Mouse (Mus musculus) forebrain, embryonic 15.5 days (tissue): ENCODE results near the gene Fam222a. TPM values are rescaled to one million over a fixed set of nuclear protein-coding genes. Genes with fewer than 3 reads are reported as not detected.
A peak's percentile ranks its signal among the peaks of the same experiment; 100 is the strongest.

Experiments used
- ATAC-seq: fragments of 200-750 bp; cut with Nextera tagmentation; replicated peaks from 2 replicates; pipeline ENCODE4 v1.8.0; 2017; ENCODE audit warnings: mild to moderate bottlenecking, moderate TSS enrichment, moderate library complexity
- H3K27ac ChIP-seq: fragments of 300-500 bp; sonication (generic); replicated peaks from 2 replicates; pipeline ENCODE4 v1.5.1; 2015; ENCODE audit warnings: mild to moderate bottlenecking, inconsistent platforms
- H3K27me3 ChIP-seq: fragments of 300-500 bp; sonication (generic); 2 replicates; pipeline ENCODE4 v1.6.1; 2015; ENCODE audit warnings: inconsistent platforms
- H3K36me3 ChIP-seq: fragments of 300-500 bp; sonication (generic); 2 replicates; pipeline ENCODE4 v1.6.1; 2015; ENCODE audit warnings: mild to moderate bottlenecking, inconsistent platforms
- H3K4me1 ChIP-seq: fragments of 300-500 bp; sonication (generic); 2 replicates; pipeline ENCODE4 v1.6.1; 2015; ENCODE audit warnings: inconsistent platforms
- H3K4me2 ChIP-seq: fragments of 300-500 bp; sonication (generic); replicated peaks from 2 replicates; pipeline ENCODE4 v1.6.1; 2015; ENCODE audit warnings: mild to moderate bottlenecking, inconsistent platforms
- H3K4me3 ChIP-seq: fragments of 300-500 bp; sonication (generic); 2 replicates; pipeline ENCODE4 v1.5.1; 2015; ENCODE audit warnings: mild to moderate bottlenecking, inconsistent platforms
- H3K9ac ChIP-seq: fragments of 300-500 bp; sonication (generic); replicated peaks from 2 replicates; pipeline ENCODE4 v1.6.1; 2015; ENCODE audit warnings: mild to moderate bottlenecking, inconsistent platforms
- H3K9me3 ChIP-seq: fragments of 300-500 bp; sonication (generic); 2 replicates; pipeline ENCODE4 v1.6.1; 2016; ENCODE audit warnings: inconsistent platforms
- WGBS: fragments of 180-500 bp; shearing (Covaris S2); methylation state at CpG from one replicate; pipeline ENCODE4 v1.1.7; 2015; ENCODE audit warnings: mixed read lengths; 5-methylcytosine and 5-hydroxymethylcytosine counted together
- polyA plus RNA-seq: library from polyadenylated mRNA; unstranded; fragments of >200 nt; fragmentation: Nextera tagmentation; extraction: Ambion mirVana; gene quantifications from 2 replicates; pipeline ENCODE4 v1.2.1, GENCODE M21; 2015

Fam222a gene
- polyA plus RNA-seq, 1 experiment from 2014 or later: 5.2 TPM

DNA sequence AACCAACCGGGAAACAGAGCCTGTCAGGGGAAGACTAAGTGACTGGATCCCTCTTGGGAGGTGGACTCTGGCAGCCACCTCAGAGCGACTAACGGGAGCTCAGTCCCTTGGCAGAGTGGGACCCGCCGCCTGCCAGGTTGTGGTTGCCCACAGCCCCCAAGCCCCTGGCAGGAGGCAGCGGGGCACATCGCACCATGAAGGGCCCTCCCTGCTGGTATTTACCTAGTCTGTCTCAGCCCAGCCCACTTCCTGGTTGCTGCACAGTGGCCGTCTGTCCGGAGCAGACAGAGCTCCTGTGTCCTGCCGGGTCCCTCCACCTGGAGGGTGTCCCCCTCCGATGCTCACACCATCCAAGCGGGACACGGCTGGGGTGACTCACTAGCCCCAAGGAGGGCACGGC, 83.2 kb downstream of the Fam222a start:
- no peak for ATAC-seq

DNA sequence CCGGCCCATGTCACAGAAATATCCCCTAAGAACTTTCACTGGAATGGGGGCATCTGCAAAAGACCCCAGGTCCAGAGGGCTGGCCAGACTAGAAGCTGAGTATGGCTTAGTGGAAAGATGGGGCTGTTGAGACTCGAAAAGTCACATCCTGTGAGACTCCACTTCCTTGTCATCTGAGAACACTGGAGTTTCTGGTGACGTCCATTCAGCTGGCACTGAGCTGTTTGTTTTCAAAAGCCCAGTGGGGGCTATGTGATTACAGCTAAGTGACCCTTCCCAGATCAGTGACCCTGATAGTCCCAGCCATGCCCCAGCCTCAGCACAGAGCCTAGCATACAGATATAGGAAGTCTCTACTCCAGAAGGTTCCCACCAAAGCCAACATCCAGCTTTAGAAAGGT, 83.6 kb downstream of the Fam222a start:
- H3K9me3 ChIP-seq: no peaks in the 10 kb centered on the region
- peaks cover 9% of the 10 kb centered on the region for H3K27me3 ChIP-seq
- WGBS: 33% methylated on average over 3 of the region's 3 CpGs
- H3K27ac ChIP-seq: no peak overlapping the region
- no peak overlapping the region for H3K4me2 ChIP-seq
- ATAC-seq: no peak
- H3K36me3 ChIP-seq: no peaks in the 10 kb centered on the region
- H3K4me1 ChIP-seq: peaks cover 15% of the 10 kb centered on the region
- no peak overlapping the region for H3K4me3 ChIP-seq
- H3K9ac ChIP-seq: no peak overlapping the region

More for the DNA sequence above, 83.2 kb downstream of the Fam222a start:
- WGBS: 42% methylated on average over 14 of the region's 14 CpGs
- Histone ChIP-seq H3K27ac (no peak overlapping the region), H3K4me2 (no peak overlapping the region), H3K9ac (no peak overlapping the region), H3K9me3 (no peaks in the 10 kb centered on the region), H3K36me3 (no peaks in the 10 kb centered on the region), H3K4me3 (no peak overlapping the region), H3K4me1 (peaks cover 15% of the 10 kb centered on the region), H3K27me3 (peaks cover 4% of the 10 kb centered on the region; the same call in 1 of the 2 replicates)

DNA sequence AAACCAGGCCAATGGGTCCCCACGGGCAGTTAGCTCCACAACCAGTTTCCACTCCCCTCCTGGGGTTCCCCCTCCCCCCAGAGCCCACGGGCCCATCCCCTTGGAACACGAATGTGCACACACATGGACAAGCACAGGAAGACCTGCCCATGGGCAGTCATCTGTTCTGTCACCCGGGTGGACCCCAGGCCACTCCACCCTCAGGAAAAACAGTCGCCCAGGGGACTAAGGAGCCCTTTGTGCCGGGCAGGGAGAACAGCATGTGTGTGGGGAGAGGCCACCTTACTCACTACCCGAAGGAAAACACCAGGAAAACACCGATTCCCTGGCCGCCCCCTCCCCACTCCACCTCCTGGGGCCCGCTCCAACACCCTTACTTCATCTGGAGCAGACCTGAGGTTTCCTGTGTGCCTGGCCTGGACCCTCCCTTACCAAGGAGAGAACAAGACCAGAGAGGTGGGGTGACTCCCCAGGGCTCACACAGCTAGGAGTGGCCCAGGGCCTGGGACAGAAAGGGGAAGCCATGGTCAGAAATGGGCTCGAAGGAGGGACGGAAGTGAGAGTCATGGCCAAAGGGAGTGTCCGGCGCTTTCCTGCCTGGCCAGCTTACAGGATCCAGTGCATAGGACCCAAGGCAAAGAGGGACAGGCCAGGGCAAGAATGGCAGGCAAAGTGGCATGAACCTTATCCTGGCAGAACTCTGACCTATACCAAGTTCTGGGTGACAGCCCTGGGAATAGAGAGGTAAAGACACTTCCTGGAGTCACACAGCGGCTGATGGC, 86.0 kb downstream of the Fam222a start:
- Histone ChIP-seq H3K27ac (no peak overlapping the region), H3K4me1 (peaks cover 13% of the 10 kb centered on the region), H3K9me3 (no peaks in the 10 kb centered on the region), H3K4me3 (no peak overlapping the region), H3K27me3 (peaks cover 28% of the 10 kb centered on the region), H3K4me2 (no peak overlapping the region), H3K36me3 (no peaks in the 10 kb centered on the region), H3K9ac (no peak overlapping the region)
- 77% methylated on average over 15 of the region's 15 CpGs for WGBS
- no peak for ATAC-seq

DNA sequence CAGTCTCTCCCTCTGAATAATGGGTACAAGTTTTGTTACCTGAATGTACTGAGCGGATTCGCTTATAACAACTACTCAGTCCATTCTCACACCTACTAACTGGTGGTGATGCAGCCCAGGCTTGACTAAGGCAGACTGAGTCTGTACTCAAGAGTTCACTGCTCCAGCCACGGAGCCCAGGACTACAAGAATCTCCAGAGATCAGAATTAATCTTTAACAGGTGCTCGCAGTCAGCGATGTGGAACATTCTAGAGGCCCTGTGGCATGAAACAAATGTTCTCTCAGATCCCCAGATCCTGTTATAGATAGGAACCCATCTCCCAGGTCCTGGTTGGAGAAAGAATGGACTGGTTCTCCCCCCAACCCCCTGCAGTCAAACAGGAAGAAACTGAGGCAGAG, 87.9 kb downstream of the Fam222a start:
- no peak overlapping the region for H3K9ac ChIP-seq
- no peak overlapping the region for H3K4me3 ChIP-seq
- no peak overlapping the region for H3K27ac ChIP-seq
- H3K9me3 ChIP-seq: no peaks in the 10 kb centered on the region
- H3K27me3 ChIP-seq: peaks cover 36% of the 10 kb centered on the region
- 93% methylated on average over 5 of the region's 5 CpGs for WGBS
- no peaks in the 10 kb centered on the region for H3K36me3 ChIP-seq
- no peak overlapping the region for H3K4me2 ChIP-seq
- peaks cover 11% of the 10 kb centered on the region for H3K4me1 ChIP-seq
- no peak for ATAC-seq

DNA sequence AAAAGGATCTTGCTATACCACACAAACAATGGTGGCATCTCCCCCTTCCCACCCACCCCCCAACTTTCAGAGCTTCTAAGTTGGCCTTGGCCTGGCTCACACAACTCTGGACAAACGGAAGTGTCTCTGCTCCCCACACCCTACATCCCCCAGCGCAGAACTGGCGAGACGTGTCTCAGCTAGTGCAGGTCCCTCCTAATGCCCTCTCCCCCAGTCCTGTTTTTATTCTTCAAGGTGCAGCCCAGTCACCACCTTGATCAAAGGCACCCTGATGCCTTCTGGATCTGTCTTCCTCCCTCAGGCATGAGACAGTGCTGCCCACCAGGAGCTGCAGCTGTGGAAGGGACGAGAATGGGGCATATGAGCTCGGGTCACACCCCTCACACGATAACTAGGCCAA, 88.5 kb downstream of the Fam222a start:
- Histone ChIP-seq H3K9me3 (no peaks in the 10 kb centered on the region), H3K36me3 (no peaks in the 10 kb centered on the region), H3K27ac (no peak overlapping the region), H3K4me3 (no peak overlapping the region), H3K4me1 (peaks cover 11% of the 10 kb centered on the region), H3K9ac (no peak overlapping the region), H3K4me2 (no peak overlapping the region), H3K27me3 (peaks cover 36% of the 10 kb centered on the region)
- no peak for ATAC-seq
- 69% methylated on average over 7 of the region's 7 CpGs for WGBS

DNA sequence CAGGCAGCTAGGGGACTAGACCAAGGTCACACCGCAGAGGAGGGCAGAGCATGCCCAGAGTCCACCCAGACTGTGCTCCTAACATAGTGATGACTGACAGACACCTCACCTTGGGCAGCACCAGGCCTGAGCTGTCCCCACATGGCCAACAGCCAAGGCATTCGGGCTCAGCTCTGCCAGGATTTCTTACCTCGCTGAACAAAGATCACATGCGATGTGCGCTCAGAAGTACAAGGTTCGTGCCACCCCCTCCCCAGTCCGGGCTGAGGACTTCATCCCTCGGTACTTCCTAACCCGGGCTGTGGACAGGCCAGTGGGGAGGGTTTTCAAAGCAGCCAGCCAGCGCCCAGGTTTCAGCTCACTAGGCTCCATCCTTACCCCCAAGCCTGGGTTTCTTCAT, 89.6 kb downstream of the Fam222a start:
- no peak overlapping the region for H3K4me3 ChIP-seq
- ATAC-seq: no peak
- H3K27me3 ChIP-seq: peaks cover 36% of the 10 kb centered on the region
- 20% methylated on average over 10 of the region's 10 CpGs for WGBS
- H3K27ac ChIP-seq: no peak overlapping the region
- H3K4me1 ChIP-seq: peaks cover 11% of the 10 kb centered on the region
- no peak overlapping the region for H3K9ac ChIP-seq
- peak overlapping the region; percentile 64; the same call in 1 of the 2 replicates for H3K4me2 ChIP-seq
- no peaks in the 10 kb centered on the region for H3K9me3 ChIP-seq
- no peaks in the 10 kb centered on the region for H3K36me3 ChIP-seq

DNA sequence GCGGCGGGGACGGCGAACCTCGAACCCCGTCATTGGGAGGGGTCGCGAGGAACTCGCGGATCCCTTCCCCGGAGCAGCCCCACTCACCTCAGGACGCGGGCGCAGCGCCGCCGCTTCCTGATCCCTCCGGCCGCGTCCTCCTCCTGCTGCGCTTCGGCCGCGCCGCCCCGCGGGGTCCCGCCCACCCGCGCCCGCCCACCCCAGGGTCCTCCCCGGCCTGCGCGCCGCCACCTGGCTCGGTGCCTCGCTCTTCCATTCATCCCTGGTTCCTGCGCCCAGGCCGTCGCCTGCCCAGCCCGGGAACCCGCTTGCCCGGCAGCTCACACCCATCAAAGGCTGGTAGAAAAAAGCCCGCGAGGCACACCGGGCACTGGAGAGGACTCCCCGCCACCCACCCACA, 90.4 kb downstream of the Fam222a start, which contains the start of gene Trpv4:
TSS of gene Trpv4 (minus strand) at position 167 of the 400 bp plus-strand sequence.
- Histone ChIP-seq H3K4me3 (peak within 1 kb of the TSS; percentile 36), H3K4me1 (peaks cover 11% of the 10 kb centered on the region), H3K36me3 (no peaks in the 10 kb centered on the region), H3K27me3 (peaks cover 36% of the 10 kb centered on the region), H3K9ac (peak within 1 kb of the TSS; percentile 14; the same call in 1 of the 2 replicates), H3K9me3 (no peaks in the 10 kb centered on the region), H3K27ac (no peak within 1 kb of the TSS), H3K4me2 (peak within 1 kb of the TSS; percentile 64)
- ATAC-seq: no peak
- WGBS: under 1% methylated on average over 45 of the region's 47 CpGs

DNA sequence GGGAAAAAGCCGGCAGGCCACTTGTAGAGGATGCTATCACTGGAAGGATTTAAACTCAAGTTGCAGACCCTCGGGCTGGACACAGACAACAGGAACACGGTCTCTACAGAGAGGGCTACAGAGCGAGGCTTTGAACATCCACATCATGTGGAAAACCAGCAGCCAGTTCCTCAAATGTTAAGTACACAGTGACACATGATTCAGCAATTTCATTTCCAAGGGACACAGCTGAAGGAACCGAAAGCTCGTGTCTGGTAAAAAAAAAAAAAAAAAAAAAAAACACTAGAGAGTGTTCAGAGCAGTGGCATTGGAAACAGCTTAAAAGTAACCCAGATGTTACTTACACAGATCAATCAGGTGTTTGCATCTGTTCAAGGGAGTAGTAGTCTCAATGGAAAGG, 93.2 kb downstream of the Fam222a start:
- H3K9me3 ChIP-seq: no peaks in the 10 kb centered on the region
- H3K27ac ChIP-seq: no peak overlapping the region
- peaks cover 11% of the 10 kb centered on the region for H3K4me1 ChIP-seq
- no peak overlapping the region for H3K9ac ChIP-seq
- H3K36me3 ChIP-seq: no peaks in the 10 kb centered on the region
- ATAC-seq: no peak
- H3K27me3 ChIP-seq: peaks cover 35% of the 10 kb centered on the region
- WGBS: 81% methylated on average over 6 of the region's 6 CpGs
- H3K4me2 ChIP-seq: no peak overlapping the region
- H3K4me3 ChIP-seq: no peak overlapping the region

Other genes starting within 250 kb of the Fam222a start
- 85.7 and 89.3 TPM in 2 replicates for gene Kctd10, start 187.5 kb upstream of the Fam222a start, polyA plus RNA-seq
- 40.9 and 41.3 TPM in 2 replicates for gene Ube3b, start 187.4 kb upstream of the Fam222a start, polyA plus RNA-seq
- gene Mmab, start 124.0 kb upstream of the Fam222a start, polyA plus RNA-seq: 20.3 and 20.5 TPM in 2 replicates
- 46.3 and 49.4 TPM in 2 replicates for gene Mvk, start 123.7 kb upstream of the Fam222a start, polyA plus RNA-seq
- 0.56 and 0.88 TPM in 2 replicates for gene Trpv4, start 90.4 kb downstream of the Fam222a start, polyA plus RNA-seq
- gene Gltp, start 123.0 kb downstream of the Fam222a start, polyA plus RNA-seq: 36.9 and 39.6 TPM in 2 replicates
- gene Tchp, start 139.7 kb downstream of the Fam222a start, polyA plus RNA-seq: 14.8 and 16.7 TPM in 2 replicates
- gene Ankrd13a, start 206.7 kb downstream of the Fam222a start, polyA plus RNA-seq: 31.4 and 32.8 TPM in 2 replicates
- 46.6 and 52.5 TPM in 2 replicates for gene Git2, start 207.5 kb downstream of the Fam222a start, polyA plus RNA-seq